Mouse (Mus musculus) small intestine, adult 2 months (tissue): Measurements from ENCODE around the gene Cntn5.

Experiments used
- CTCF ChIP-seq: fragments of 200-500 bp; IDR thresholded peaks from 2 replicates; pipeline ENCODE4 v1.5.1; 2012; ENCODE audit warnings: low read depth, mild to moderate bottlenecking, control low read depth, inconsistent platforms, low read length, moderate library complexity, mixed read lengths; ENCODE audit not compliant: insufficient replicate concordance, insufficient read length; ENCODE audit errors: extremely low read depth
- POLR2A ChIP-seq: fragments of 200-500 bp; IDR thresholded peaks from 2 replicates; pipeline ENCODE4 v1.6.1; 2012; ENCODE audit warnings: low read depth, mild to moderate bottlenecking, control low read depth, inconsistent platforms, low read length, moderate library complexity

DNA sequence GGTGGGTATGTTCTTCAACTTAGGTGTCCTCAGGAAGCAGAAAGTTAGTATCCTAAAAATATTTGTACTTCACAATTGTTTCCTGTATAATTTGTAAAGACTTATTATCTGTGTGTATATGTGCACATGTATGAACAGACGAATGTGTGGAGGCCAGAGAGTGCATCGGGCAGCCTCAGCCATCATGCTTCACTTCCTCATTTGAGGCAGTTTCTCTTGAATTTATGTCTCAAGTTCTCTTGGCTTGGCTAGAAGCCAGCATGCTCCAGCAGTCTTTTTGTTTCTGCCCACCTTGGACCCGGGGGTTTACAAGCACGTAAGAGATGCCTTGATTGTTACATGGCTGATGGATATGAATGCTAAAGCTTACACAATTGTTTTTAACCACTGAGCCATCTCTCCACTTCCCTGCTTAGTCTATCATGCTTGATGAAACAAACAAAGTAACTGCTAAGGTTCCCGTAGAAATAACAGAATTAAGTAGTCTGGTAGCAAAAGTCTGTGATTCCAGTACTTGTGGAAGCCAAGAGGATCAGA lies 1222.2 kb downstream of the Cntn5 start:
- TF ChIP-seq POLR2A (no peak), CTCF (no peak)
